Mouse (Mus musculus) stomach, postnatal 0 days (tissue): ENCODE results near the gene Smco2. TPM values are rescaled to one million over a fixed set of nuclear protein-coding genes. Genes with fewer than 3 reads are reported as not detected.

Experiments
- ATAC-seq: fragments of 200-750 bp; cut with Nextera tagmentation; 2 replicates; pipeline ENCODE4 v1.8.0; 2017; ENCODE audit not compliant: low FRiP score, low TSS enrichment
- DNase-seq: peaks from one replicate; pipeline ENCODE4 v3.0.0-alpha.2; 2016; ENCODE audit warnings: low spot score
- H3K27ac ChIP-seq: fragments of 300-500 bp; sonication (generic); replicated peaks from 2 replicates; pipeline ENCODE4 v1.5.1; 2014; ENCODE audit warnings: mild to moderate bottlenecking, control low read depth
- H3K27me3 ChIP-seq: fragments of 300-500 bp; sonication (generic); 2 replicates; pipeline ENCODE4 v1.6.1; 2014; ENCODE audit warnings: low read length; ENCODE audit not compliant: control insufficient read depth, insufficient read depth
- H3K36me3 ChIP-seq: fragments of 300-500 bp; sonication (generic); 2 replicates; pipeline ENCODE4 v1.6.1; 2014; ENCODE audit warnings: low read length, mixed read lengths; ENCODE audit not compliant: control insufficient read depth, insufficient read depth
- H3K4me1 ChIP-seq: fragments of 300-500 bp; sonication (generic); replicated peaks from 2 replicates; pipeline ENCODE4 v1.6.1; 2014; ENCODE audit warnings: antibody characterized with exemption; ENCODE audit not compliant: control insufficient read depth, insufficient read depth
- H3K4me2 ChIP-seq: fragments of 300-500 bp; sonication (generic); replicated peaks from 2 replicates; pipeline ENCODE4 v1.6.1; 2014; ENCODE audit warnings: low read depth, mild to moderate bottlenecking, control low read depth, moderate library complexity
- H3K4me3 ChIP-seq: fragments of 300-500 bp; sonication (generic); 2 replicates; pipeline ENCODE4 v1.5.1; 2014; ENCODE audit warnings: low read depth, low read length, control low read depth
- H3K9ac ChIP-seq: fragments of 300-500 bp; sonication (generic); 2 replicates; pipeline ENCODE4 v1.6.1; 2014; ENCODE audit warnings: mild to moderate bottlenecking, low read length, control low read depth, mixed read lengths
- H3K9me3 ChIP-seq: fragments of 300-500 bp; sonication (generic); 2 replicates; pipeline ENCODE4 v1.6.1; 2016; ENCODE audit warnings: low read length; ENCODE audit not compliant: control insufficient read depth
- CTCF ChIP-seq: IDR thresholded peaks from 2 replicates; pipeline ENCODE4 v1.5.1; 2016; ENCODE audit warnings: antibody characterized with exemption, low read depth, mild to moderate bottlenecking, moderate library complexity
- EP300 ChIP-seq: optimal IDR thresholded peaks from 2 replicates; pipeline ENCODE3; 2016; ENCODE audit warnings: antibody characterized with exemption
- WGBS: fragments of 180-500 bp; shearing (Covaris S2); extraction: QIAGEN DNeasy Blood & Tissue Kit; methylation state at CpG from one replicate; pipeline ENCODE4 v1.1.7; 2014; 5-methylcytosine and 5-hydroxymethylcytosine counted together
- polyA plus RNA-seq: library from polyadenylated mRNA; unstranded; fragments of >200 nt; fragmentation: Nextera tagmentation; extraction: Ambion mirVana; gene quantifications from 2 replicates; pipeline ENCODE4 v1.2.1, GENCODE M21; 2015

Gene Smco2
- polyA plus RNA-seq, 1 experiment from 2014 or later: not detected

DNA sequence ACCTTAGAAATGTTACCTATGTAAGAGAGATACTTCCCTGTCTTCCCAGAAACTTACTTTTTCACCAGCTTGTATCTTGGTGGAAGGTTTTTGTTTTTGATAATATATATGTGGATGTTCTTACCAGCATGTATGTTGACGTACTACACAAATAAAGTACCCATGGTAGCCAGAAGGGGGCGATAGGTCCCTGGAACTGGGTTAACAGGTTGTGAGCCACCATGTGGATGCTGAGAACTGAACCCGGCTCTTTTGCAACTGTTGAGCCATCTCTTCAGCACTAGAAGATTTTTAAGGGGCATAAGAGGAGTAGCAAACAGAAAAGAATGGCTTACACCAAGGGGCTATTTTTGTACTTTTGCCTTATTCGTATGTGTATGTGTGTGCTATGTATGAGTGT, 15.8 kb downstream of the Smco2 start:
- Histone ChIP-seq H3K4me1 (no peaks in the 10 kb centered on the region), H3K27ac (no peak overlapping the region), H3K4me2 (no peak overlapping the region), H3K4me3 (no peak overlapping the region), H3K9me3 (no peaks in the 10 kb centered on the region), H3K36me3 (no peaks in the 10 kb centered on the region), H3K27me3 (no peaks in the 10 kb centered on the region), H3K9ac (no peak overlapping the region)
- 79% methylated on average over 4 of the region's 4 CpGs for WGBS
- ATAC-seq (no peak), DNase-seq (no peak)
- TF ChIP-seq EP300 (no peak), CTCF (peak; percentile 53)

DNA sequence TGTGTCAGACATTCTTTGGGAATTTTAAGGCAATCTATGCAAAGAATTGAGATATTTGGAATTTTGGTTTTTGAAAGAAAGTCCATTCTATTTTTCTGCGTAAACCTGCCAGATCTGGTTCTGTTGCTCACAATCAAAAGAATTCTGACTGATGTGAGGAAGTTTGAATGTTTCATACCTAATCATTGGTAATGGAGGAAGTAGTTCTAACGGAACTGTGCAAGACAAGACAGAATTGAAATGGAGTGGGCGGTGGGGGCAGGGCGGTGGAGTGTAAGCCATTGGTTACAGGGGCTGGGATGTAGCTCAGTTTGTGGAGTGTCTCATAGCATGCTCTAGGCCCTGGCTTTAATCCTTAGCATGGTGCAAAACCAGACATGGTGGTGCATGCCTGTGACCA, 22.1 kb downstream of the Smco2 start:
- Histone ChIP-seq H3K4me2 (no peak overlapping the region), H3K4me3 (no peak overlapping the region), H3K9ac (no peak overlapping the region), H3K27ac (no peak overlapping the region), H3K36me3 (no peaks in the 10 kb centered on the region), H3K9me3 (no peaks in the 10 kb centered on the region), H3K4me1 (no peaks in the 10 kb centered on the region), H3K27me3 (no peaks in the 10 kb centered on the region)
- DNase-seq (no peak), ATAC-seq (no peak)
- no peak for TF ChIP-seq EP300
- no peak for TF ChIP-seq CTCF
- WGBS: 92% methylated on average over 4 of the region's 4 CpGs

DNA sequence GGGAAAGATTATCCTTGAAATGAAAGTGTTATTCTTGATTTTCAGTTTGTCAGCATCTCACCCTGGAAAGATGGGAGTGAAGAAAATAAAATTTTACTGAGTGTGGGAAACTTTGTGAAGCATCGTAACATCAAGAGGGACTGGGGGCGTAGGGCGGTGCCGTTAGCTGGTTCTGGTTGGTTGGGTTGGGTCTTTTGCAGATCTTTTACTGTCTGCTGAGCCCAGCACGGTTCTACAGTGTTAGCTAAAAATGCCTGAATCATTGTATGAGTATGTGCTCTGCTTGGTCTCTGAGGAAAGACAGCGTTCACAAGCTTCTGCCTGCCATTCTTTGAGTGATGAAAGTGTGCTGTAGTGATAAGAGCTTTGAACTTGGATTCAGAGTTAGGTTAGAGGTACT, 24.5 kb downstream of the Smco2 start:
- 79% methylated on average over 6 of the region's 6 CpGs for WGBS
- Histone ChIP-seq H3K4me2 (no peak overlapping the region), H3K27me3 (no peaks in the 10 kb centered on the region), H3K4me3 (no peak overlapping the region), H3K27ac (no peak overlapping the region), H3K9ac (no peak overlapping the region), H3K4me1 (no peaks in the 10 kb centered on the region), H3K36me3 (no peaks in the 10 kb centered on the region), H3K9me3 (no peaks in the 10 kb centered on the region)
- TF ChIP-seq CTCF: no peak
- no peak for TF ChIP-seq EP300
- no peak for DNase-seq
- ATAC-seq: no peak

DNA sequence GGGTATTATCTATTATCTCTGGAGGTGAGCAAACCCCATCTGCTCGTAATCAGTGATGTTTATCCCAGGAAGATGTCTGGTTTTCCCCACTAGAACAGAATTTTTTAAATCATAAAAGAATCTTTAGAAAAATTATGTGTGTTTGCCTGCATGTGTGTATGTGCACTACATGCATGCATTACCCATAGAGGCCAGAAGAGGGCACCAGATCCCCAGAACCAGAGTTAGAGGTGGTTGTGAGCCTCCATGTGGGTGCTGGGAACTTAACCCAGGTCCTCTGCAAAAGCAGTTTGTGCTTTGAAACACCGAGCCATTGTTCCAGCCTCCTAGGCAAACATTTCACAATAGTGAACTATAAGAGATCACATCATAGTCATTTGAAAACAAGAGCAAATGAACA, 26.9 kb downstream of the Smco2 start:
- Histone ChIP-seq H3K4me1 (no peaks in the 10 kb centered on the region), H3K27me3 (no peaks in the 10 kb centered on the region), H3K36me3 (no peaks in the 10 kb centered on the region), H3K27ac (no peak overlapping the region), H3K9me3 (no peaks in the 10 kb centered on the region), H3K9ac (no peak overlapping the region), H3K4me2 (no peak overlapping the region), H3K4me3 (no peak overlapping the region)
- DNase-seq: no peak
- no peak for TF ChIP-seq EP300
- peak; percentile 41 for TF ChIP-seq CTCF
- WGBS: 89% methylated on average over 2 of the region's 2 CpGs
- no peak for ATAC-seq

DNA sequence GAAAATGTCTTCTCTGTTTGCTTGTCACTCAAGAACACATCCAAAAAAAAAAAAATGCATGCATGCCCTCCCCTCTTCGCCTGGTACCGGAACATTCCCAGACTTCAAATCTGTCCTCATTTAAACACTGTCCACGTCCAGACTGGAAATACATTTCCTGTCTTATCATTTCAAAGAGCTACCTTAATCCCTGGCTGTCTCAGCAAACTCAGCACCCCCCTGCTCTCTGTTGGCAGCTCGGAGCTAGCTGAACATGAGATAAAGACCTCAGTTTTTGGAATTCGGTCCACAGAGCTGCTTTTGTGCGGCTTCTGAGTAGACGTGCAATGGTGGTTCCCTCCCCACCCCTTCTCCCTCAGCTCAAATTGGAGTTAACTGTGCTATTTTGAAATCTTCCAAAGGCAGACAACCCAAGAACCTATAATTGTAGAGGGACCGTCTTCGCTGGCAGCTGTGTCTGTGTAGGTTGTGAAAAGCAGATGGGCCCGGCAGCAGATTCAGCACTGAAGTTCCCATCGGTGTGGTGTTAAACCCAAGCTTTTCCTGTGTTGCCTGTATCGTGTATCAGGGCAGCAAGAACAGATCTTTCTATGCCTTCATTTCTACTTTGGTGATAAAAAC, 27.6 kb downstream of the Smco2 start:
- Histone ChIP-seq H3K27ac (no peak overlapping the region), H3K9me3 (no peaks in the 10 kb centered on the region), H3K36me3 (no peaks in the 10 kb centered on the region), H3K4me1 (no peaks in the 10 kb centered on the region), H3K9ac (no peak overlapping the region), H3K27me3 (no peaks in the 10 kb centered on the region), H3K4me3 (no peak overlapping the region), H3K4me2 (no peak overlapping the region)
- ATAC-seq (no peak), DNase-seq (no peak)
- 83% methylated on average over 12 of the region's 12 CpGs for WGBS
- no peak for TF ChIP-seq EP300
- no peak for TF ChIP-seq CTCF

DNA sequence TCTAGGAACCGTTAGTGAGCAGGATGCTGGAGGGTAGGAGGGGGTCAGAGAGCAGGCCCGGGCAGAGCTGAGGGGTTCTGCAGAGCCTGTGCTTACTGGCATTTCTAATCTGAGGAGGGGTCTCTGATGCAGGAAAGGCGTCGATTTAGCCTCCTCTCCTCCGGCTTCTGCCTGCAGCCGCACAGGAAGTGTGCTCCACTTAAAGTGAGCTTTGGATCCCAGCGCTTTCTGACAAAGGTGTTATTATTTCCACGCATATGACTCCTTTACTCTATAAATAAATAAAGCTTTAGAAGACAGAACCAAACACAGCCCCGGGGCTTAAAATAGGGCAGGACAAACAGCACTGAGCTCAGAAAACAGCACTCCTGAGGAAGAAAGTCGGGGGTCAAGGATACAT, 29.0 kb downstream of the Smco2 start:
- TF ChIP-seq EP300: no peak
- ATAC-seq (no peak), DNase-seq (no peak)
- WGBS: 56% methylated on average over 10 of the region's 10 CpGs
- Histone ChIP-seq H3K4me1 (no peaks in the 10 kb centered on the region), H3K27me3 (no peaks in the 10 kb centered on the region), H3K9ac (no peak overlapping the region), H3K4me3 (no peak overlapping the region), H3K4me2 (no peak overlapping the region), H3K9me3 (no peaks in the 10 kb centered on the region), H3K36me3 (no peaks in the 10 kb centered on the region), H3K27ac (no peak overlapping the region)
